Mouse (Mus musculus): Measurements from ENCODE around the gene Exph5.

Gene Exph5

GRCm38 (mm10) chr9:53404753-53405722, 103.6 kb downstream of the Exph5 start:
- peak; percentile 80 for DNase-seq (ENCODE audit: low read depth, low spot score)

DNA sequence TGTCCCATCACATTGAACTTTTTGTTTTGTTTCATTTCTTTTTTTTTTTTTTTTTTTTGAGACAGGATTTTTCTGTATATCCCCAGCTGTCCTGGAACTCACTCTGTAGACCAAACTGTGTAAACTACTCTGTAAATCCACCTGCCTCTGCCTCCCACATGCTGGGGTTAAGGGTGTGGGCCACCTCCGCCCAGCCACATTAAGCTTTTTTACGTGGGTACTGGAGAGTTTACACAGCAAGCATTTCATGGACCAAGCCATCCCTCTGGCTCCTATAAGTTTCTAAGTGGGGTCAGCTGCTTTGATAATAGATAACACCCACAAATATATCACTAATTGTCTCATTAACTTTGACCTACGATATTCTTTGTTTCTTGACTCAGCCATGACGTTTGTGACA, 107.1 kb downstream of the Exph5 start:
- no peak for DNase-seq (ENCODE audit: low read depth, low spot score)

- no peak for DNase-seq (ENCODE audit: low read depth, low spot score)
Measured at GRCm38 (mm10) chr9:53408953-53409361, 107.5 kb downstream of the Exph5 start.

DNA sequence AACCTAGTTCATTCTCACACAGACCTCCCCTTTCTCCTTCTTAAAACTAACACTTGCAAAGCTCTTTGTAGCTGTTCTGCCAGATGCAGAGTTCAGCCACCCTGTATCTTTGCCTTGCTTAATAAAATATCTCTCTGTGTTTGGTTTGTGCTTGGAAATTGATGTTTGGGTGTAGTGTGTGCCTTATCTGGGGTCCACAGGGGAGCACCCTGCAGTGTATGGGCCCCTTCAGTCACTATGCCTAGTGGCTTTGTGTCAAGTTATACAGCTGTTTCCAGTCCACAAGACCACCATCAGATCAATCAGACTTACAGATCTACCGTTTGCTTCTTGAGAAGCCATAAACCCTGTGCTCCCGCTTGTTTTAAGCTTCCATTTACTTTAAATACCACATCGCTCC, 108.0 kb downstream of the Exph5 start:
- no peak for DNase-seq (ENCODE audit: low read depth, low spot score)

DNA sequence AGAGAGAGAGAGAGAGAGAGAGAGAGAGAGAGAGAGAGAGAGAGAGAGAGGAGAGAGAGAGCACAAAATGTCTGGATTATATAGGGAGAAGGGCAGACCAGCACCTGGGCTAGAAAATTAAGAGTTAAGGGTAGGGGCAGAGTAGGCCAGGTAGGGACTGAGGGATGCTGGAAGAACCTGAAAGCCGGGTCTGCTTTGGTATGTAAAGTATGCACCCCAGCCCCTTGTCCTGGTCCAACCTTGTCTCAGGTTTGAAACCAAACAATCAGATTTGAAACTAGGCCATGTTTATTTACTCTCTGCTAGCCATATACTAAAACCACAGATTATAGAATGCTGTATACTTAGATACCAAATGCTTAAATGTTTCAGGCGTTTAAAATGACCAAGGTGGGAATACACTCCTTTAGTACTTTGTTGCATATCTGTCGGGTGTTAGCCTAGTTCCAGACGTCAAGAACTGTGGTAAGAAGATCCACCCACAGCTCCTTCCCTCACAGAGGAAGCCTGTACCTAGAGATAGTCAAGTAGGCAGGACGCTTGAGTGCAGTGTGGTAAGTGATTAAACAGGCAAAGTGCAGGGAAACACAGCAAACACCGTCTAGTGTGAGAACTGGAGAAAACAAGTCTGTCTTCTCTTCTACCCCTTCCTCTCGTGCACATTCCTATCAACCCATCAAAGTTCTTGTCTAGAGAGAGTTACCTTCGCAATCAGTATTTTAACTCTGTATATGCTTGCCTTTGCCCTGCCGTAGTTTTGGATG, 120.8 kb downstream of the Exph5 start:
- no peak for DNase-seq (ENCODE audit: low read depth, low spot score)

DNA sequence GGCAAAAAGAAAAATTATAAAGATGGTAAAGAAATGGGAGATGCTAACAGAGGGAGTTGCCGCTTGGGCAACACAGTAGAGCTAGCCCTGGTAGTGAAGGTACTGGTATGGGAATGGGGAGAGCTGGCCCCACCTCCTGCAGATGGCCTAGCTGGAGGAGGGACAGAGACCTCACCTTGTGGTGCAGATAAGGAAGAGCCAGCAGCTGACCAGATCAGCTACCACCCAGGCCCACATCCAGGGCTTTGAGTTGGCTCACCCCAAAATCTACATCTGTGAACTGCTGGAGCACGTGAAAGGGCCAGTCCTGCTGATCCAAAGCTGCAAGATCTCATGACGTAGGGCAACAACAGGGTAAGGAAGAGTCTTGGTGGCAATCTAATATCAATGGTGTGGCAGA, 125.3 kb downstream of the Exph5 start:
- no peak for DNase-seq (ENCODE audit: low read depth, low spot score)
